Mouse (Mus musculus): ENCODE results near the gene Klf15. TPM values are rescaled to one million over a fixed set of nuclear protein-coding genes. Genes with fewer than 3 reads are reported as not detected.

Klf15 gene
- polyA plus RNA-seq, 1 experiment from 2014 or later = 5.0 TPM

DNA sequence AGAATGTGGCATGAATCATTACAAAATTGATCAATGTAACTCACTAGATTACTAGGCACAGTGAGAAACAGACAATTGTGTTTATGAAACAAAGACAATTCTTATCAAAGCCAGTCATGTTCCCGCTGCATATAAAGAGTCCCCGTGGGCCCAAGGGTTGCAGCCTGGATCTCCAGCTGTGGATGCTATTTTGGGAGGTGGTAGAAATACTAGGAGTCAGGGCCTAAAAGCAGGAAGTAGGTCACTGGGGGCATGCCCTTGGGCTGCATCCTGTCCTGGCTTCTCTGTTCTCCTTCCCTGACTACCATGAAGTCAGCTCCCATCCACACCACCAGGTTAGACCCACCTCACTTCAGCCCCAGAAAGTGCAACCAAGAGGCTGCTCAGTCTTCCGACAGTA, 33.8 kb downstream of the Klf15 start:
- no peak overlapping the region for H3K4me3 ChIP-seq
- H3K9me3 ChIP-seq = no peaks in the 10 kb centered on the region
- H3K4me2 ChIP-seq (replicated peaks) = no peak overlapping the region
- 69% methylated on average over 3 of the region's 3 CpGs for WGBS
- H3K9ac ChIP-seq = no peak overlapping the region
- H3K4me1 ChIP-seq = peaks cover 9% of the 10 kb centered on the region
- no peak for ATAC-seq (ENCODE audit: low FRiP score, low read depth)
- H3K27me3 ChIP-seq = 0 out of 2 replicates have a peak, but pooled peaks cover 1% of the 10 kb centered on the region
- no peak overlapping the region for H3K27ac ChIP-seq
- no peaks in the 10 kb centered on the region for H3K36me3 ChIP-seq

DNA sequence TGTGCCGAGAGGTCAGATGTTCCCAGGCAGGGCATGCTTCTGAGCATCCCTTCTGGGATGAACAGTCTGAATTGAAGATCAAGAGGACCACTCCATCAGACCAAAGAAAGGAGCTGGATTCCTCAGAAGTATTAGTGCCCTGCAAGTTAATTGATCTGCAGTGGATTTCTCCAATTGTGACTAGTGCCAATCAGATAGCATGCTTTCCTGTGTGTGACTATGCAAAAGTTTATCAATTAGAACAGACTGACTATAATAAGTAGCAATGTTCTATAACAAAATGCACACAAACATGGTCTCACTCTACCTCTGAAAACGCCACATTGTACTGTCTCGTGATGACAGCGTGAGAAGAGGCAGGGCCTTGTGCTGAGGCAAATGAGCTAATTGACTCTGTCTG, 37.1 kb downstream of the Klf15 start:
- H3K4me1 ChIP-seq = peaks cover 9% of the 10 kb centered on the region
- 66% methylated on average over 4 of the region's 4 CpGs for WGBS
- H3K36me3 ChIP-seq = no peaks in the 10 kb centered on the region
- no peaks in the 10 kb centered on the region for H3K9me3 ChIP-seq
- 0 out of 2 replicates have a peak, but pooled peaks cover 4% of the 10 kb centered on the region for H3K27me3 ChIP-seq
- H3K4me2 ChIP-seq (replicated peaks) = no peak overlapping the region
- no peak overlapping the region for H3K4me3 ChIP-seq
- H3K27ac ChIP-seq = no peak overlapping the region
- no peak for ATAC-seq (ENCODE audit: low FRiP score, low read depth)
- no peak overlapping the region for H3K9ac ChIP-seq

- Histone ChIP-seq H3K4me2 (replicated peaks) (no peak overlapping the region), H3K9me3 (no peaks in the 10 kb centered on the region), H3K27me3 (0 out of 2 replicates have a peak, but pooled peaks cover 4% of the 10 kb centered on the region), H3K36me3 (no peaks in the 10 kb centered on the region), H3K9ac (no peak overlapping the region), H3K27ac (no peak overlapping the region), H3K4me1 (peaks cover 5% of the 10 kb centered on the region; the same call in 1 of the 2 replicates), H3K4me3 (no peak overlapping the region)
- WGBS = 73% methylated on average over 8 of the region's 8 CpGs
- ATAC-seq (ENCODE audit: low FRiP score, low read depth) = no peak
Observed at GRCm38 (mm10) chr6:90501222-90501940, 39.0 kb downstream of the Klf15 start.

DNA sequence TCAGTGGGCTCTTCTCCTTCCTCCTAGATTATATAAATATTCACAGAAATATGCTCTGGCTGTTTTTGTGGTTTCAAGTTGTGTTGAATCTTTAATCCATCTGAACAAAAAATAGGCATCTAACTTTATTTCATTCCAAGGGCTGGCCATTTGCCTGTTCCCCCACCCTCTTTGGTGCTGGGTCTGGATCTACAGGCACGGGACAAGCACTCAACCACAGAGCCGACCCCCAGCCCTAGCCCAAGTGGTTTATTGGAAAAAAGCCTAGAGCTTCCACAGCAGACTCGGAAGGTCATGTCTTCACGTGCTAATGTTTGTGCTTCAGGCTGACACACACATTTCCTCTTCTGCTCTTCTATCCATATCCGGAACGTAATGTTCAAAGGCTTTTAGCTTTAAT, 43.5 kb downstream of the Klf15 start:
- 0 out of 2 replicates have a peak, but pooled peaks cover 4% of the 10 kb centered on the region for H3K27me3 ChIP-seq
- no peak overlapping the region for H3K4me3 ChIP-seq
- 57% methylated on average over 6 of the region's 6 CpGs for WGBS
- no peak for ATAC-seq (ENCODE audit: low FRiP score, low read depth)
- H3K36me3 ChIP-seq = no peaks in the 10 kb centered on the region
- H3K4me1 ChIP-seq = peaks cover 36% of the 10 kb centered on the region
- H3K9ac ChIP-seq = no peak overlapping the region
- no peak overlapping the region for H3K4me2 ChIP-seq (replicated peaks)
- H3K27ac ChIP-seq = peak overlapping the region; percentile 82; the same call in 1 of the 2 replicates
- no peaks in the 10 kb centered on the region for H3K9me3 ChIP-seq

DNA sequence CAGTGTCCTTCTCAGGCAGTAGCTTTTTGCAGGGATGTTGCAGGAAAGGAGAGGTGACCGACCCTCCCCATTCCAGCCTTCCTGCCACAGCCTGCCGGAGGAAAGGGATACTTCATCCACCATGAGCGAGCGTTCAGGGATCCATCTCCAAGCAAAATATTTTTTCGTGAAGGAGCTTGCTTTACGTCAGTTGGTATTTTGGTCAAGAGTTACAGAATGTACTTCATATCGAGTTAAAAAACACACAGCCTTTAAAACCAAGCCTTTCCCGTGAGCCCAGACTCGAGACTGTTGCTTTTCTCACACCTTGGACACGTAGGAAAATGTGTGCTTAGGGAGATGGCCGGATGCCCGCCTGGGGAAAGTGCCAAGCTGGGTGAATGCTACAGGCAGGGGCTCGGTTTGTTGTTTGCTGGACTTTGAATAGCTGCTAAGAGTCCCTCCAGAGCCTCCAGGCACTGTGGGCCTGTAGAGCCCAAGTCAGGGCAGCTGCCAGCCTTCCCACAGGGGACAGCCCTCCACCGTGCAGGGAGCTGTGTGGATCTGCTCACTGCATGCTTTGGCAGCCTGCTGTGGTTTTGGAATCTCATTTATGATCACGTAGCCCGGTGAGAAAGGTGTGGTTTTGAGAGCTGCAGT, 44.4 kb downstream of the Klf15 start:
- Histone ChIP-seq H3K4me1 (peaks cover 36% of the 10 kb centered on the region), H3K9me3 (no peaks in the 10 kb centered on the region), H3K9ac (no peak overlapping the region), H3K4me2 (replicated peaks) (peak overlapping the region; percentile 30), H3K27me3 (no peaks in the 10 kb centered on the region), H3K27ac (peak overlapping the region; percentile 82), H3K4me3 (no peak overlapping the region), H3K36me3 (no peaks in the 10 kb centered on the region)
- peak; percentile 48; the same call in 1 of the 2 replicates for ATAC-seq (ENCODE audit: low FRiP score, low read depth)
- WGBS = 47% methylated on average over 16 of the region's 16 CpGs

GRCm38 (mm10) chr6:90507443-90507842, 45.1 kb downstream of the Klf15 start:
- Histone ChIP-seq H3K4me2 (replicated peaks) (peak overlapping the region; percentile 30; the same call in 1 of the 2 replicates), H3K4me1 (peaks cover 36% of the 10 kb centered on the region), H3K9me3 (no peaks in the 10 kb centered on the region), H3K4me3 (no peak overlapping the region), H3K27me3 (no peaks in the 10 kb centered on the region), H3K36me3 (no peaks in the 10 kb centered on the region), H3K9ac (no peak overlapping the region), H3K27ac (peak overlapping the region; percentile 82; the same call in 1 of the 2 replicates)
- ATAC-seq (ENCODE audit: low FRiP score, low read depth) = no peak

DNA sequence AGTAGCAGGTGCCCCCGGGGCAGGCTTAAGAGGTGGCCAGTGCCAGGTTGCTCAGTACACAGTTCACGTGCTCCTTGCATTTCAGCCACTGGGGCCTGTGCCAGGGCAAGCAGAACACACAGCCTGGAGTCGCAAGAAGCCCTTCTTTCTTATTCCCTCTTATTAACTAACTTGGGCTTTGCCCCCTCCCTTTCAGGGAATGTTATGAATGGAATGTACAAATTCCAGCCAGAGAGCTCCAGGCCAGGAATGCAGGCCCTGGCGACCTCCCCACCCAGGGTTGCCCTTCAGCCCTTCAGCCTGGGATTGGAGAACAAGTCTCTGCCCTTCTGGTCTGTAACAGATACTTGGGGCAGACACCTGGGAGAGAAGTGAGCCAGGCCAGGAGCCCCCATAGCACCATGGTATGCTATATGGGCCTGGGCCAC, 45.8 kb downstream of the Klf15 start:
- Histone ChIP-seq H3K9me3 (no peaks in the 10 kb centered on the region), H3K36me3 (no peaks in the 10 kb centered on the region), H3K4me1 (peaks cover 36% of the 10 kb centered on the region), H3K4me3 (no peak overlapping the region), H3K27me3 (no peaks in the 10 kb centered on the region), H3K27ac (peak overlapping the region; percentile 82), H3K9ac (no peak overlapping the region), H3K4me2 (replicated peaks) (0 out of 2 replicates have a peak overlapping the region, but pooled peaks have one; percentile 21)
- peak; percentile 62 for ATAC-seq (ENCODE audit: low FRiP score, low read depth)
- 40% methylated on average over 4 of the region's 4 CpGs for WGBS

- 69% methylated on average over 6 of the region's 6 CpGs for WGBS
Observed at GRCm38 (mm10) chr6:90509085-90509484, 46.7 kb downstream of the Klf15 start.

DNA sequence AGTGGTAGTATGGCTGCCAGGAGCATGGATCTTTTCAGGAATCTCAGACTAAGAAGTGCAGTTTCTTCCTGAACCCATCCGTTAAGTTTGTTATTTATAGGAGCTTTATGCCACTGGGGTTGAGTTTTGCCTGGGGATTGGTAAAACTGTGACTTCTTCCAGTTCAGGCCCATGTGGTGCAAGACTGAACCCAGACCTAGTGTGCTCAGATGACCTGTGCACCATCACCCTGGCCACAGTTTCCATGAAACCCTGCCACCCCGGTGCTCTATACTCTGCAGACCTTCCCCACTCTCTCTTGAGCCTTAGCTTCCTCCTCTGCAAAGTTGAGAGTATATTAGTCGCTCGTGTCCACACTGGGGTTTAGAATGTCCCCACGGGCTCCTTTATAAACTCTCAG, 50.0 kb downstream of the Klf15 start:
- Histone ChIP-seq H3K4me3 (no peak overlapping the region), H3K9ac (no peak overlapping the region), H3K27ac (no peak overlapping the region), H3K9me3 (no peaks in the 10 kb centered on the region), H3K4me1 (peaks cover 20% of the 10 kb centered on the region), H3K4me2 (replicated peaks) (no peak overlapping the region), H3K27me3 (no peaks in the 10 kb centered on the region), H3K36me3 (no peaks in the 10 kb centered on the region)
- ATAC-seq (ENCODE audit: low FRiP score, low read depth) = no peak
- WGBS = 83% methylated on average over 5 of the region's 5 CpGs

More at GRCm38 (mm10) chr6:90509085-90509484, 46.7 kb downstream of the Klf15 start:
- H3K27ac ChIP-seq = no peak overlapping the region
- H3K4me1 ChIP-seq = peaks cover 36% of the 10 kb centered on the region
- no peaks in the 10 kb centered on the region for H3K27me3 ChIP-seq
- no peak for ATAC-seq (ENCODE audit: low FRiP score, low read depth)
- H3K36me3 ChIP-seq = no peaks in the 10 kb centered on the region
- H3K9me3 ChIP-seq = no peaks in the 10 kb centered on the region
- H3K9ac ChIP-seq = no peak overlapping the region
- H3K4me3 ChIP-seq = no peak overlapping the region
- H3K4me2 ChIP-seq (replicated peaks) = no peak overlapping the region

DNA sequence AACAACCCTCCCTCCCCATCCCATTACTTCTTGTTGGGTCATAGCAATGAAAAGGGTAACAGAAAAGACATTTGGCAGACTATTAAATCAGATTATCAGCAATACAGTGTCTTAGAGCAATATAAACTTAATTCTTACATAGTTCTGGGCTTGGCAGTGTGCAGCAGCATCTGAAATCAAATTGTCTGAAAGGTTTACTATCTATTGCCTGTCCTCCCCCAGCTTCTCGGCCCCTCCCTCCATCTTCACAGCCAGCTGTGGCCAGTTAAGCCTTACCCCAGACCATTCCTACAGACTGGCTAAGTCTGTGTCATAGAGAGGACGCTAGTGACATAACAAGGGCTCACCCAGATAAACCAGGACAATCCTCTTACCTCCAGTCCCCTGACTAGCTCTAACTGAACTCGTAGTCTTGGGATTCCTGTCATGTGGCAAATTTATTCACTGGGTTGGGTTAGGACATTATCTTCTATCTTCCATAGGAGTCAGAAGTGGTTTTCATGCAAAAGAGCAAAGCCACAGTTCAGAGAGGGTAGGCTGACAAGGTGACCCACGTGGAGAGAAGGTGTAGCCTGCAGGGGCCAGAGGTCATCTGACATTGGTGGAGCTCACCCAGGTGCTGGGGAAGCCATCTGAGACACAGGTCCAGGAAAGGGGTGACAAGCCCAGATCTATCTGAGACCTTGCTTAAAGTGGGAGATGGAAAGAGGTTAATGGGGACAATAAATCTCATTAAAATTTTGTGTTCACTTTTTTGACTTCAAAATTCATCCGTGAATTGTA, 50.9 kb downstream of the Klf15 start:
- no peak overlapping the region for H3K27ac ChIP-seq
- no peaks in the 10 kb centered on the region for H3K9me3 ChIP-seq
- WGBS = 75% methylated on average over 5 of the region's 5 CpGs
- no peaks in the 10 kb centered on the region for H3K36me3 ChIP-seq
- H3K4me3 ChIP-seq = no peak overlapping the region
- no peak for ATAC-seq (ENCODE audit: low FRiP score, low read depth)
- no peak overlapping the region for H3K9ac ChIP-seq
- H3K4me1 ChIP-seq = peaks cover 12% of the 10 kb centered on the region
- no peaks in the 10 kb centered on the region for H3K27me3 ChIP-seq
- no peak overlapping the region for H3K4me2 ChIP-seq (replicated peaks)

DNA sequence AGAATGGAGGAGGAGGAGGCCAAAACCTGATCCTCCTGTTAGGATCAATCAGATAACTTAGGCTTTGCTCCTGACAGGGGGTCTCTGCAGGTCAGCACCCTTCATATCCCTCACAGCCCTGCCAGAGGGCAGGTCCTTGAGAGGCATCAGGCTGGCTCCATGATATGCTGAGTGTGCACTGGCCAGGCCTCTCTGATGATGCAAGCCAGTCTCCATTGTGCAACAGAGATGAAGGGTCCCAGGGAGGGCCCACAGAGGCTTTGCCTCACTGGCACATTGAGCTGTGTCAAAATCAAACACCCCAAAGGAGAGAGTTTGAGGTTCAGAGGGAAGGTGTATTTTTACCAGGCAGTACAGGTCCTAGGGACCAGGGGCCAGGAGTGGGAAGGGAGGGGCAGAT, 52.0 kb downstream of the Klf15 start:
- Histone ChIP-seq H3K4me2 (replicated peaks) (no peak overlapping the region), H3K4me1 (peaks cover 5% of the 10 kb centered on the region; the same call in 1 of the 2 replicates), H3K4me3 (no peak overlapping the region), H3K27ac (no peak overlapping the region), H3K9ac (no peak overlapping the region), H3K9me3 (no peaks in the 10 kb centered on the region), H3K36me3 (no peaks in the 10 kb centered on the region), H3K27me3 (no peaks in the 10 kb centered on the region)
- ATAC-seq (ENCODE audit: low FRiP score, low read depth) = 0 out of 2 replicates have a peak, but pooled peaks have one; percentile 5

GRCm38 (mm10) chr6:90514883-90515405, 52.6 kb downstream of the Klf15 start:
- whole genome bisulfite sequencing = 43% methylated on average over 4 of the region's 4 CpGs
- no peak overlapping the region for H3K27ac ChIP-seq
- no peak overlapping the region for H3K4me2 ChIP-seq (replicated peaks)
- H3K4me3 ChIP-seq = no peak overlapping the region
- no peak overlapping the region for H3K9ac ChIP-seq
- 0 out of 2 replicates have a peak, but pooled peaks cover 8% of the 10 kb centered on the region for H3K4me1 ChIP-seq
- H3K27me3 ChIP-seq = no peaks in the 10 kb centered on the region
- ATAC-seq (ENCODE audit: low FRiP score, low read depth) = peak; percentile 40; the same call in 1 of the 2 replicates
- no peaks in the 10 kb centered on the region for H3K9me3 ChIP-seq
- H3K36me3 ChIP-seq = no peaks in the 10 kb centered on the region

All from limb, embryonic 13.5 days (tissue).